In the genomic region with DNA sequence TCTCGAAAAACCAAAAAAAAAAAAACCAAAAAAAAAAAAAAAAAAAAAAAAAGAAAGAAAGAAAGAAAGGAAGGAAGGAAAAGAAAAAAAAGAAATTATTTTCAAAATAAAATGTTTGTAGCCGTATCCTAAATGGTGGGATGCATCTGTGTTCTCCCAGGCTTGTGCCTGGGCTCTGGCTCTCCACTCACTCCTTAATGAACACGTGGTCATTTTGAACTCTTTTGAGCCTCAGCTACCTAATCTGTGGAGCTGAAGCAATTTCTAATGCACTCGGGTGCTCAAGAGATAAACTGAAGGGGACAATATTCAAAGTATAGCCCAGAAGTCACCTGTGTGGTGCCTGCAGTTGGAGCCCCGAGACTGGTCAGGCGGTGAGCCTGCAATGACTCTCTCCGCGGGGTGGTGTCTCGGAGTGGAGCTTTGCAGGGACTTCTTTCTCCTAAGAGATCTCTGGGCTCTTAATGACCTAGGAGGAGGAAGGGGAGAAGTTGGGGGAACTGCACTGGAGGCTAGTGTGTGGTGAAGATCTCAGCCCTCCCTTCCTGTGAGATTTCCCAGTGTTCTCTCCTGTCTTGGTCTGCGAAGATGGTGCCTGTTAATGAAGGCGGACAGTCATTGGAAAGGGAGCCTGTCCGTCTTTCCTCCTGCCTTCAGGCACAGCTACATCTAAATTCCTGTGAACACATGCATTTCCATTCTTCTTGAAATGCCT, we compare ENCODE assay signal across 27 mouse cellular contexts. TPM values are rescaled to one million over a fixed set of nuclear protein-coding genes. Genes with fewer than 3 reads are reported as not detected.
A peak's percentile ranks its signal among the peaks of the same experiment; 100 is the strongest.
DNase-seq lines count a peak whose midpoint lies in the region; ATAC-seq and TF ChIP-seq lines count a peak whose summit lies in the region.
"Had no signal": no experiment of that assay in that cellular context is flagged by ENCODE, and none has a peak within 500 bp of the region (broad histone marks: within the 10 kb centered on the region; RNA-seq: fewer than 3 reads in every experiment).

No protein-coding gene starts in this region.

- H3K4me1 ChIP-seq in heart, embryonic 12.5 days (replicated peaks), result peaks cover 77% of the 10 kb centered on the region
- H3K4me1 ChIP-seq in heart, embryonic 11.5 days (ENCODE audit: control insufficient read depth, insufficient read depth, low read length), result peaks cover 56% of the 10 kb centered on the region
- H3K4me1 ChIP-seq in heart, postnatal 0 days (ENCODE audit: control insufficient read depth, insufficient read depth), result peaks cover 69% of the 10 kb centered on the region
- H3K4me1 ChIP-seq: intestine, embryonic 15.5 days had no signal

- H3K4me2 ChIP-seq in heart, embryonic 12.5 days, result no peak overlapping the region
- H3K4me2 ChIP-seq in heart, embryonic 11.5 days, result no peak overlapping the region
- H3K4me2 ChIP-seq in heart, postnatal 0 days (ENCODE audit: low read depth, low read length), result no peak overlapping the region
- H3K4me2 ChIP-seq: embryonic facial prominence, embryonic 12.5 days; embryonic facial prominence, embryonic 15.5 days; hindbrain, embryonic 12.5 days; hindbrain, embryonic 15.5 days; intestine, embryonic 15.5 days had no signal

- H3K9ac ChIP-seq in heart, embryonic 12.5 days, result no peak overlapping the region
- H3K9ac ChIP-seq in heart, embryonic 11.5 days (ENCODE audit: low read depth, low read length), result no peak overlapping the region
- H3K9ac ChIP-seq in heart, postnatal 0 days (replicated peaks; ENCODE audit: low read depth, low read length), result no peak overlapping the region
- H3K9ac ChIP-seq: embryonic facial prominence, embryonic 12.5 days; embryonic facial prominence, embryonic 15.5 days; forebrain, postnatal 0 days; hindbrain, embryonic 12.5 days; hindbrain, embryonic 15.5 days; intestine, embryonic 15.5 days had no signal

- peak overlapping the region; percentile 24; the same call in 1 of the 2 replicates for H3K27ac ChIP-seq in heart, embryonic 12.5 days (ENCODE audit: poor library complexity, severe bottlenecking)
- H3K27ac ChIP-seq in heart, embryonic 11.5 days (ENCODE audit: low read depth, low read length), result no peak overlapping the region
- 0 out of 2 replicates have a peak overlapping the region, but pooled peaks have one; percentile 14 for H3K27ac ChIP-seq in heart, postnatal 0 days (ENCODE audit: low read depth)
- H3K27ac ChIP-seq: embryonic facial prominence, embryonic 12.5 days; embryonic facial prominence, embryonic 15.5 days; gastrocnemius, adult 2 months; hindbrain, embryonic 12.5 days; hindbrain, embryonic 15.5 days; intestine, embryonic 15.5 days had no signal

- no peaks in the 10 kb centered on the region for H3K27me3 ChIP-seq in heart, embryonic 12.5 days (replicated peaks)
- no peaks in the 10 kb centered on the region for H3K27me3 ChIP-seq in heart, embryonic 11.5 days (ENCODE audit: control insufficient read depth, insufficient read depth, low read length)
- no peaks in the 10 kb centered on the region for H3K27me3 ChIP-seq in heart, postnatal 0 days (ENCODE audit: control insufficient read depth, insufficient read depth, low read length)
- H3K27me3 ChIP-seq: embryonic facial prominence, embryonic 12.5 days; embryonic facial prominence, embryonic 15.5 days; hindbrain, embryonic 12.5 days; hindbrain, embryonic 15.5 days; intestine, embryonic 15.5 days; Patski had no signal

- H3K9me3 ChIP-seq in heart, embryonic 12.5 days (replicated peaks), result no peaks in the 10 kb centered on the region
- no peaks in the 10 kb centered on the region for H3K9me3 ChIP-seq in heart, embryonic 11.5 days (replicated peaks; ENCODE audit: control insufficient read depth, low read length)
- H3K9me3 ChIP-seq in heart, postnatal 0 days (replicated peaks; ENCODE audit: control insufficient read depth, low read length), result no peaks in the 10 kb centered on the region
- H3K9me3 ChIP-seq: embryonic facial prominence, embryonic 12.5 days; embryonic facial prominence, embryonic 15.5 days; hindbrain, embryonic 12.5 days; hindbrain, embryonic 15.5 days; intestine, embryonic 15.5 days had no signal

- no peak for TF ChIP-seq CTCF in heart, postnatal 0 days (IDR thresholded peaks at IDR 0.05; ENCODE audit: low read depth)

- no peaks in the 10 kb centered on the region for H3K36me3 ChIP-seq in heart, embryonic 12.5 days
- H3K36me3 ChIP-seq in heart, embryonic 11.5 days (ENCODE audit: control insufficient read depth, insufficient read depth, low read length), result no peaks in the 10 kb centered on the region
- H3K36me3 ChIP-seq in heart, postnatal 0 days (replicated peaks; ENCODE audit: control insufficient read depth, insufficient read depth, low read length), result no peaks in the 10 kb centered on the region
- H3K36me3 ChIP-seq: embryonic facial prominence, embryonic 12.5 days; embryonic facial prominence, embryonic 15.5 days; hindbrain, embryonic 15.5 days; intestine, embryonic 15.5 days had no signal

- WGBS in heart, embryonic 12.5 days, result 70% methylated on average over 12 of the region's 12 CpGs
- 67% methylated on average over 11 of the region's 12 CpGs for WGBS in heart, embryonic 11.5 days (ENCODE audit: insufficient replicate concordance)
- WGBS in heart, postnatal 0 days, result 73% methylated on average over 11 of the region's 12 CpGs

- DNase-seq in heart, postnatal 0 days (ENCODE audit: low spot score), result no peak
- DNase-seq in heart, postnatal 25 days (ENCODE audit: low spot score), result no peak
- DNase-seq in MEL-GATA-1-ER (ENCODE audit: extremely low read depth, low read depth), result peak; percentile 56
- no peak for DNase-seq in spleen, postnatal 14 days (ENCODE audit: low spot score in 2 of 2)
- DNase-seq: adrenal gland, postnatal 10 days; adrenal gland, postnatal 36 days; cerebellum, adult 11 months; cerebellum, adult 2 months; cerebellum, adult 9-11 months; cerebellum, postnatal 25 days; forebrain, postnatal 0 days; kidney, adult 11 months; kidney, adult 8-10 months had no signal

- intact Hi-C loops in heart, postnatal 25 days (cut with DNase I), result no loop called here

- TF ChIP-seq EP300 in heart, postnatal 0 days (IDR thresholded peaks at IDR 0.05; ENCODE audit: low read depth), result no peak

- ATAC-seq in heart, embryonic 12.5 days (ENCODE audit: insufficient number of reproducible peaks, low FRiP score), result no peak
- no peak; the same call in 1 of the 2 replicates for ATAC-seq in heart, embryonic 11.5 days (replicated peaks; ENCODE audit: insufficient number of reproducible peaks, low FRiP score, low TSS enrichment)
- ATAC-seq in heart, postnatal 0 days (ENCODE audit: insufficient read depth, low read depth), result no peak
- ATAC-seq: CD4-positive, CD25-positive, alpha-beta regulatory T cell, adult 4 months; forebrain, embryonic 14.5 days; forebrain, postnatal 0 days; intestine, embryonic 15.5 days; Patski had no signal

- no peak overlapping the region for H3K4me3 ChIP-seq in heart, embryonic 12.5 days
- H3K4me3 ChIP-seq in heart, embryonic 11.5 days (ENCODE audit: low read depth, low read length), result no peak overlapping the region
- H3K4me3 ChIP-seq in heart, postnatal 0 days (ENCODE audit: low read depth, low read length), result no peak overlapping the region
- H3K4me3 ChIP-seq: embryonic facial prominence, embryonic 12.5 days; embryonic facial prominence, embryonic 15.5 days; gastrocnemius, adult 2 months; hindbrain, embryonic 12.5 days; hindbrain, embryonic 15.5 days; intestine, embryonic 15.5 days had no signal

RNA-seq across cellular contexts. Expression of gene E130114P18Rik, which starts 51.6 kb away (rescaled TPM):
- 0.50 and 0.74 TPM in 2 replicates for polyA plus RNA-seq in heart, embryonic 12.5 days (2016; fragmentation: Nextera tagmentation; extraction: Ambion mirVana)
- polyA plus RNA-seq in heart, embryonic 11.5 days (2014; fragmentation: Nextera tagmentation; extraction: Ambion mirVana), result 0.72 and 0.73 TPM in 2 replicates
- total RNA-seq in heart, postnatal 0 days (2014; rRNA removed; ENCODE audit: low replicate concordance), result not detected in 2 replicates
- 0.45 and 0.52 TPM in 2 replicates for polyA plus RNA-seq in heart, postnatal 0 days (2015; fragmentation: Nextera tagmentation; extraction: Ambion mirVana)
- not detected for total RNA-seq in heart, postnatal 25 days (2021)
- total RNA-seq: adrenal gland, postnatal 36 days; common myeloid progenitor, adult 5-6 weeks; gastrocnemius, adult 2 months; hematopoietic stem cell, adult 5-6 weeks had no signal
- polyA plus RNA-seq: C2C12; CD4-positive, CD25-positive, alpha-beta regulatory T cell, adult 4 months had no signal

RNA-seq across cellular contexts. Expression of gene Nfia, which starts 57.0 kb away (rescaled TPM):
- 37.5 and 42.0 TPM in 2 replicates for polyA plus RNA-seq in heart, embryonic 12.5 days (2016; fragmentation: Nextera tagmentation; extraction: Ambion mirVana)
- 27.5 and 33.7 TPM in 2 replicates for polyA plus RNA-seq in heart, embryonic 11.5 days (2014; fragmentation: Nextera tagmentation; extraction: Ambion mirVana)
- total RNA-seq in heart, postnatal 0 days (2014; rRNA removed; ENCODE audit: low replicate concordance), result 76.5 and 114 TPM in 2 replicates
- 53.2 and 53.8 TPM in 2 replicates for polyA plus RNA-seq in heart, postnatal 0 days (2015; fragmentation: Nextera tagmentation; extraction: Ambion mirVana)
- 100 to 1,000 TPM; 134 to 149 TPM for total RNA-seq in heart, postnatal 25 days (2021)
